Mouse (Mus musculus) cortical plate, adult 2 months (tissue): ENCODE measurements around the gene 4931422A03Rik. TPM values are rescaled to one million over a fixed set of nuclear protein-coding genes. Genes with fewer than 3 reads are reported as not detected.

Source experiments
- H3K27ac ChIP-seq: fragments of 200-500 bp; 2 replicates; pipeline ENCODE4 v1.5.1; 2012; ENCODE audit warnings: low read length, control low read depth, inconsistent platforms; ENCODE audit not compliant: insufficient read depth
- H3K4me1 ChIP-seq: fragments of 200-500 bp; 2 replicates; pipeline ENCODE4 v1.6.1; 2011; ENCODE audit warnings: low read length; ENCODE audit not compliant: control insufficient read depth, insufficient read depth
- H3K4me3 ChIP-seq: fragments of 200-500 bp; 2 replicates; pipeline ENCODE4 v1.5.1; 2011; ENCODE audit warnings: mild to moderate bottlenecking, low read length, control low read depth; ENCODE audit not compliant: insufficient read depth
- CTCF ChIP-seq: fragments of 200-500 bp; IDR thresholded peaks from 2 replicates; pipeline ENCODE4 v1.5.1; 2011; ENCODE audit warnings: mild to moderate bottlenecking, control low read depth, low read length; ENCODE audit not compliant: insufficient read depth; ENCODE audit errors: extremely low read depth
- POLR2A ChIP-seq: fragments of 200-500 bp; IDR thresholded peaks from 2 replicates; pipeline ENCODE4 v1.6.1; 2011; ENCODE audit warnings: mild to moderate bottlenecking, low read length, control low read depth; ENCODE audit not compliant: insufficient read depth; ENCODE audit errors: extremely low read depth
- polyA plus RNA-seq: library from polyadenylated mRNA; depleted of rRNA; stranded (reverse); fragments of >200 nt; gene quantifications from 2 replicates; pipeline ENCODE4 v1.2.3, GENCODE M21; 2012

4931422A03Rik gene
- polyA plus RNA-seq, 1 experiment, result not detected

- peak overlapping the region; percentile 53; the same call in 1 of the 2 replicates for H3K4me3 ChIP-seq
- H3K27ac ChIP-seq, result no peak overlapping the region
- TF ChIP-seq POLR2A (no peak), CTCF (no peak)
- no peaks in the 10 kb centered on the region; the same call in 1 of the 2 replicates for H3K4me1 ChIP-seq
Measured at GRCm38 (mm10) chr2:103971838-103972237, 56.3 kb downstream of the 4931422A03Rik start.

DNA sequence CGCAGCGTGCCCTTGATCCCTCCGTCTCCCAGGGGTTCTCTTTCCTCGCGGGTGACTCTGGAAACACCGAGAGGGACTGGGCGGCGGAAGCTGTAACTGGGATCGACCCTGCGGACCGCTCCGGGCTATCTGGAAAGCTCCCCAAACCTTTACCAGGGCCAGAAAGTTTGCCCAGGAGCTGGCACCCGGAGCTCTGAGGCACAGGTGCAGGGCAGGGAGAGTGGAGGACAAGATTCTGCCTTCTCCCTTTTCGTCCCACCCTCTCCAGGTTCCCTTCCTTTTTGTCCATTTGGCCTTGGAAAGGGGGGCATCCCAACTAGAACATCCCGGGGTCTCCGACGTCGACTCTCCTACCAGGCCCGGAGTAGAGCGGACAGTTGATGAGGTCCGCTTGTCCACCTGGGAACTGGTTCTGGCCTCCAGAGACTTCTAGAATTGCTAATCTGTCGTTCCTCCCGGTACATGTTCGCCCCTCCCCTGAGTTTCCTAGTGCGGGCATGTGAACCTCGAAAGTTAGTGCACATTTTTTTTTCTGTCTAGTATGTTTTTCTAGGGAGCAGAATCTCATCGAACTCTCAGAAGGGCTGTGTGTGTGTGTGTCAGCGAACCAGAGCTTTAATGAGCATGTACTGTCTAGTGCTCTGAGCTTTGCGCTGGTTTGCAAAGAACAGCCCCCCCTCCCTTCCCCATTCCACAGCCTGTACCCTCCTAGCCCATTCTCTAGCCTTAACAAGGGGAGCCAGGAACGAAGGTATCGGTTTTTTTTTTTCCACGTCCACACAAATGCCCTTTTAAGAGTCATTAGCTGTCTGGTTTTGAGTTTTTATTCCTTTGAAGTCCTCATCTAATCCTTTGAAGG lies 57.1 kb downstream of the 4931422A03Rik start:
- H3K4me3 ChIP-seq, result peak overlapping the region; percentile 53
- H3K4me1 ChIP-seq, result no peaks in the 10 kb centered on the region; the same call in 1 of the 2 replicates
- peak overlapping the region; percentile 70 for H3K27ac ChIP-seq
- TF ChIP-seq CTCF (no peak), POLR2A (no peak)

- Histone ChIP-seq H3K4me1 (no peaks in the 10 kb centered on the region; the same call in 1 of the 2 replicates), H3K4me3 (peak overlapping the region; percentile 53), H3K27ac (peak overlapping the region; percentile 70)
- TF ChIP-seq CTCF (no peak), POLR2A (no peak)
Measured at GRCm38 (mm10) chr2:103970041-103970790, 57.9 kb downstream of the 4931422A03Rik start.

- 0 out of 2 replicates have a peak, but pooled peaks have one; percentile 45 for TF ChIP-seq POLR2A
- TF ChIP-seq CTCF, result no peak
- Histone ChIP-seq H3K27ac (peak overlapping the region; percentile 30), H3K4me3 (peak overlapping the region; percentile 53), H3K4me1 (no peaks in the 10 kb centered on the region; the same call in 1 of the 2 replicates)
Measured at GRCm38 (mm10) chr2:103969437-103970040, 58.6 kb downstream of the 4931422A03Rik start.

GRCm38 (mm10) chr2:103968919-103969436 lies 59.2 kb downstream of the 4931422A03Rik start:
- Histone ChIP-seq H3K27ac (peak overlapping the region; percentile 30; the same call in 1 of the 2 replicates), H3K4me3 (peak overlapping the region; percentile 53), H3K4me1 (no peaks in the 10 kb centered on the region; the same call in 1 of the 2 replicates)
- TF ChIP-seq CTCF (no peak), POLR2A (no peak)

GRCm38 (mm10) chr2:103968186-103968585 lies 60.0 kb downstream of the 4931422A03Rik start:
- no peak overlapping the region for H3K27ac ChIP-seq

GRCm38 (mm10) chr2:103965391-103965790 lies 62.8 kb downstream of the 4931422A03Rik start:
- no peak overlapping the region for H3K27ac ChIP-seq
- TF ChIP-seq POLR2A, result no peak
- no peak for TF ChIP-seq CTCF
- H3K4me3 ChIP-seq, result no peak overlapping the region
- no peaks in the 10 kb centered on the region for H3K4me1 ChIP-seq

More at GRCm38 (mm10) chr2:103968186-103968585, 60.0 kb downstream of the 4931422A03Rik start:
- H3K4me1 ChIP-seq, result no peaks in the 10 kb centered on the region; the same call in 1 of the 2 replicates
- TF ChIP-seq CTCF (no peak), POLR2A (no peak)
- H3K4me3 ChIP-seq, result no peak overlapping the region

- H3K4me1 ChIP-seq, result no peaks in the 10 kb centered on the region
- TF ChIP-seq POLR2A (no peak), CTCF (no peak)
- no peak overlapping the region for H3K4me3 ChIP-seq
- no peak overlapping the region for H3K27ac ChIP-seq
Measured at GRCm38 (mm10) chr2:103962349-103962748, 65.8 kb downstream of the 4931422A03Rik start.

GRCm38 (mm10) chr2:103959574-103959973 lies 68.6 kb downstream of the 4931422A03Rik start:
- H3K4me3 ChIP-seq, result no peak overlapping the region
- no peaks in the 10 kb centered on the region for H3K4me1 ChIP-seq
- TF ChIP-seq POLR2A (no peak), CTCF (no peak)
- H3K27ac ChIP-seq, result no peak overlapping the region
